Mouse (Mus musculus) liver, embryonic 16.5 days (tissue): ENCODE results near the gene Entr1. TPM values are rescaled to one million over a fixed set of nuclear protein-coding genes. Genes with fewer than 3 reads are reported as not detected.
"Not testable (repeated sequence)": the region's sequence is repeated elsewhere in the genome, so short reads cannot be mapped to it uniquely, and the experiment has no call there.

Source experiments
- ATAC-seq: fragments of 200-750 bp; cut with Nextera tagmentation; 2 replicates; pipeline ENCODE4 v1.8.0; 2017; ENCODE audit warnings: low read depth, mild to moderate bottlenecking, moderate number of reproducible peaks, moderate library complexity
- H3K27ac ChIP-seq: fragments of 300-500 bp; sonication (generic); 2 replicates; pipeline ENCODE4 v1.5.1; 2014; ENCODE audit warnings: mild to moderate bottlenecking, low read length
- H3K27me3 ChIP-seq: fragments of 300-500 bp; sonication (generic); 2 replicates; pipeline ENCODE4 v1.6.1; 2014; ENCODE audit warnings: low read depth, low read length, mixed read lengths; ENCODE audit not compliant: control insufficient read depth, insufficient read depth
- H3K36me3 ChIP-seq: fragments of 300-500 bp; sonication (generic); 2 replicates; pipeline ENCODE4 v1.6.1; 2014; ENCODE audit warnings: mild to moderate bottlenecking; ENCODE audit not compliant: control insufficient read depth, insufficient read depth
- H3K4me1 ChIP-seq: fragments of 300-500 bp; sonication (generic); 2 replicates; pipeline ENCODE4 v1.6.1; 2014; ENCODE audit warnings: low read depth, low read length, mixed read lengths; ENCODE audit not compliant: control insufficient read depth
- H3K4me2 ChIP-seq: fragments of 300-500 bp; sonication (generic); 2 replicates; pipeline ENCODE4 v1.6.1; 2014; ENCODE audit warnings: low read depth, low read length, mixed read lengths
- H3K4me3 ChIP-seq: fragments of 300-500 bp; sonication (generic); 2 replicates; pipeline ENCODE4 v1.5.1; 2014; ENCODE audit warnings: low read depth, mild to moderate bottlenecking, low read length
- H3K9ac ChIP-seq: fragments of 300-500 bp; sonication (generic); 2 replicates; pipeline ENCODE4 v1.6.1; 2014; ENCODE audit warnings: low read depth, low read length
- H3K9me3 ChIP-seq: fragments of 300-500 bp; sonication (generic); replicated peaks from 2 replicates; pipeline ENCODE4 v1.6.1; 2016; ENCODE audit warnings: low read length; ENCODE audit not compliant: control insufficient read depth
- WGBS: fragments of 180-500 bp; shearing (Covaris S2); extraction: QIAGEN DNeasy Blood & Tissue Kit; methylation state at CpG from one replicate; pipeline ENCODE4 v1.1.7; 2014; ENCODE audit not compliant: insufficient replicate concordance; 5-methylcytosine and 5-hydroxymethylcytosine counted together
- polyA plus RNA-seq: library from polyadenylated mRNA; unstranded; fragments of >200 nt; fragmentation: Nextera tagmentation; extraction: Ambion mirVana; gene quantifications from 2 replicates; pipeline ENCODE4 v1.2.1, GENCODE M21; 2015

The Entr1 gene
- polyA plus RNA-seq, 1 experiment from 2014 or later, result 34.4 TPM

DNA sequence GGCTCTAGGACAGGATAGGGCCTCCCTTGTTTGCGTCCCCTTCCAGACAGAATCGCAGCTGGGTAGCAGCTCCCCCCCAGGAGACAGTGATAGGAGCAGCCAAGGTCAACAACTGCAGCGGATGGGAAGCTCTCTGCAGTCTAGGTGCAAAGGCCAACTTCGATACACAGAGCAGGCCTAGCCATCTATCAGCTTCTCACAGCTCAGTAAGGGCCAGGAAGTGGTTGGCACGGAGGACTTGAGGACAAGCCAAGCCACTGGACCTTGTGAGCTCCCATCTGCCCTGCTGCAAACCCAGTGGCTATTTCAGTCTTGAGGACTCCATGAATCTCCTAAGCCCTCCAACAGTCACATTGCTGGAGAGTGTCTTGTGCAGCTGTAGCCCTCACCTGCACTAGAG lies 10.5 kb upstream of the Entr1 start:
- ATAC-seq, result peak; percentile 70
- WGBS, result 64% methylated on average over 5 of the region's 5 CpGs
- H3K9ac ChIP-seq, result no peak overlapping the region
- H3K4me1 ChIP-seq, result peaks cover 5% of the 10 kb centered on the region
- no peaks in the 10 kb centered on the region for H3K9me3 ChIP-seq
- no peaks in the 10 kb centered on the region for H3K27me3 ChIP-seq
- H3K27ac ChIP-seq, result no peak overlapping the region
- no peak overlapping the region for H3K4me3 ChIP-seq
- H3K4me2 ChIP-seq, result no peak overlapping the region
- peaks cover 33% of the 10 kb centered on the region for H3K36me3 ChIP-seq

DNA sequence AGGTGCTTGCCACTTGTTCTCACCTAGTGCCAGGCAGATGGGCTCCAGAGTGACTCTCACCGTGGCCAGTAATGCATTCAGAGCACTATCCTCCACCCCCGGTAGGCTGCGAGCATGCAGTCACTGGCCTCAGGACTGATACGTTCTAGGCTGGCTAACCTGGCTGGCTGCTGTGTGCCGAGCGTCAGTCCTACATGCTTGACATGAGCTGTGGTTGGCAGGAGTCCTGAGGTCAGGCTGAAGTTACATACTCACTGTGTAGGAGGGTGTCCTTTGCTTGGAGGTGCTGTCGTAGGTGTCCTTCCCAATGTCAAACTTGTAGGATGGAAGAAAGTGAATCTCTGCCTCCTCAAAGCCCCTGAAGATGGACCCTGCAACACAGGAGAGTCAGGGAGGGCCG lies 9.9 kb upstream of the Entr1 start:
- Histone ChIP-seq H3K27me3 (no peaks in the 10 kb centered on the region), H3K4me3 (no peak overlapping the region), H3K9ac (no peak overlapping the region), H3K4me2 (no peak overlapping the region), H3K9me3 (no peaks in the 10 kb centered on the region), H3K27ac (no peak overlapping the region), H3K36me3 (peaks cover 40% of the 10 kb centered on the region), H3K4me1 (peaks cover 5% of the 10 kb centered on the region)
- no peak for ATAC-seq
- 76% methylated on average over 8 of the region's 8 CpGs for WGBS

DNA sequence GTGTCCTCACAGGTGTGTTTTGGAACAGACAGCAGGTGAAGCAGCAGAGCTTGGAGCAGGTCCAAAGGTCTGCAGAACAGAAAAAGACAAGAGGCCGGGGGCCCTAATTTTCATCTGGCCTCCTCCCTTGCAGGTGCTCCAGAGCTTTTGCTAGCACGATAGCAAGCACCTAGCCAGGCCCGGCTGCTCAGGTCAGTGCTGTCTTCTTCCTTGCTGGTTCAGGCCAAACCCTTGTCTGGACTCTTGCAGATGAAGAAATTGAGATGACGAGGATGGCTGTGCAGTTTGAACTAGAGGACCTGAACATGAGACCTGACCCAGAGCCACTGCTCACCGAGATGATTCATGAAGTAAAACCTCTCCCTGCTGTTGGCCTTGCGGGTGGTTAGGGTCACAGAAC lies 2.5 kb upstream of the Entr1 start:
- WGBS, result 84% methylated on average over 6 of the region's 6 CpGs
- no peak overlapping the region for H3K4me3 ChIP-seq
- H3K36me3 ChIP-seq, result peaks cover 60% of the 10 kb centered on the region
- H3K27ac ChIP-seq, result no peak overlapping the region
- no peaks in the 10 kb centered on the region for H3K27me3 ChIP-seq
- no peak for ATAC-seq
- H3K9ac ChIP-seq, result no peak overlapping the region
- no peak overlapping the region for H3K4me2 ChIP-seq
- H3K9me3 ChIP-seq, result no peaks in the 10 kb centered on the region
- peaks cover 20% of the 10 kb centered on the region for H3K4me1 ChIP-seq

DNA sequence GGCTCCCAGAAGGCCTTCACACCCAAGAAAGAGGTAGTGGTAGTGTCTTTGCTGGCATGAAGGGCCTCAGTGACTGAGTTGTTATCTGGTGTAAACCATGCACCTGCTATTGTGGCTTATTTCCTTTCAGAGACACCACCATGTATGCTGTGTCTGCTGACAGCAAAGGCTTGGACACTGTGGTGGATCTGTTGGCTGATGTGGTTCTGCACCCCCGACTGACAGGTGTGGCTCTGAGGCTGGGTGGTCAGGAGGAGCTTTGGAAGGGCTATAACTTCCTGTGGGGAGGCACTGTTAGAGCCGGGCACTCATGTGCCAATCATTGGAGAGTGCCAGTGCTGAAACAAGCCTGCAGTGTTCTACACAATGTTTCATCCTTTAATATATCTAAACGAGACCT lies 1.8 kb upstream of the Entr1 start:
- peaks cover 61% of the 10 kb centered on the region for H3K36me3 ChIP-seq
- 54% methylated on average over 3 of the region's 3 CpGs for WGBS
- 0 out of 2 replicates have a peak overlapping the region, but pooled peaks have one; percentile 11 for H3K4me2 ChIP-seq
- H3K27ac ChIP-seq, result no peak overlapping the region
- no peak for ATAC-seq
- H3K9ac ChIP-seq, result no peak overlapping the region
- H3K4me3 ChIP-seq, result no peak overlapping the region
- no peaks in the 10 kb centered on the region for H3K9me3 ChIP-seq
- H3K27me3 ChIP-seq, result no peaks in the 10 kb centered on the region
- peaks cover 20% of the 10 kb centered on the region for H3K4me1 ChIP-seq

DNA sequence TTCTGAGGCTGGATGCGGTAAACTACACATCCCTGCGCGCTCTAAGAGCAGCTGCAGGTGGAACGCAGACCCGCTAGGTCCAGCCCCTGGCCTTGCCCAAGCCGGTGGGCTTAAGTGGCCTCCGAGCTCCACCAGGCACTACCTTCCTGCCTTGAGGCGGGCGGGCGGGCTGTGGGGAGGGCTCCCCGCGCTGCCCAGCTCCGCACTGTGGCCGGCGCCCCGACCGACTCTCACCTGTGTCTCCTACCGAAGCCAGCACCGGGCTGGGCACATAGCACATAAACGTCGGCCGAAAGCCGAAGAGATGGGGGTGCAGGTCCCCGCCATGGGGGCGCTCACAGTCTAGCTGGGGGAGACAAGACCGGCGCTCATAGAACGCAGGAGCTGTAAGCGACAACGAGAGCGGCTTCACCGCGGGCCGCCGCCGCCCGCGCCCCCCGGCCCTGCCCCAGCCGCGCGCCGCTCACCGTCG lies 398 bp downstream of the Entr1 start:
- peak overlapping the region; percentile 78 for H3K27ac ChIP-seq
- under 1% methylated on average over 45 of the region's 45 CpGs for WGBS
- H3K27me3 ChIP-seq, result no peaks in the 10 kb centered on the region
- peaks cover 60% of the 10 kb centered on the region for H3K36me3 ChIP-seq
- H3K9ac ChIP-seq, result peak overlapping the region; percentile 94
- peak overlapping the region; percentile 94 for H3K4me3 ChIP-seq
- no peaks in the 10 kb centered on the region for H3K9me3 ChIP-seq
- ATAC-seq, result peak; percentile 54
- peaks cover 20% of the 10 kb centered on the region for H3K4me1 ChIP-seq
- H3K4me2 ChIP-seq, result peak overlapping the region; percentile 93

DNA sequence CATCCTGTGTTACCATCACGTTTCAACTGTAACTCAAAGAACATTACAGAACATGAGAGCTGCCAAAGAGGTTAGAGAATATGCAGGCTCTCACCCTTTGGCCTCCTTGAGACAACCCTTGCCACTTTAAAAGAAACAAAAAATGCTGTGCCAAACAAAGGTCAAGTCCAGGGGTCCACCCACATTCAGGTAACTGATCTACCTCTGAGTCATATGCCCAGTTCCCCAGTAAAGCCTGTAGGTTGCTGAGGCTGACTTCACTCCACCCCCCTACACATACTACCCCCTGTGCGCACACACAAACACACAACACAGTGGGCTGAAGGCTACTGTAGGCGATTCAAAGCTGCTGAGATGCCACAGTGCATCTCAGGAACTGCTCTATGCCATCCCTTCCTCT lies 1.4 kb downstream of the Entr1 start:
- no peak for ATAC-seq
- Histone ChIP-seq H3K4me2 (no peak overlapping the region; the same call in 1 of the 2 replicates), H3K36me3 (peaks cover 55% of the 10 kb centered on the region)

DNA sequence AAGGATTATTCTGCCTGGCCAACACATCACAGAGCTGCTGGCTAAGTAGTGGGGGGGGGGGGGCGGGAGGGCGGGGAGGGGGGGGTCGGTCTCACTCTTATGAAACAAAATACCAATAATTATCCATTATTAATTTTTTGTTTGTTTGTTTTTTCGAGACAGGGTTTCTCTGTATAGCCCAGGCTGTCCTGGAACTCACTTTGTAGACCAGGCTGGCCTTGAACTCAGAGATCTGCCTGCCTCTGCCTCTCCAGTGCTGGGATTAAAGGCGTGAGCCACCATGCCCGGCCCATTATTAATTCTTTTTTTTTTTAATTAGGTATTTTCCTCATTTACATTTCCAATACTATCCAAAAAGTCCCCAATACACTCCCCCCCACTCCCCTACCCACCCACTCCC lies 8.2 kb downstream of the Entr1 start:
- Histone ChIP-seq H3K36me3 (peaks cover 37% of the 10 kb centered on the region), H3K4me3 (peak overlapping the region; percentile 88), H3K4me2 (peak overlapping the region; percentile 95), H3K9ac (peak overlapping the region; percentile 81; the same call in 1 of the 2 replicates)
- not testable (repeated sequence) for H3K27me3 ChIP-seq, H3K27ac ChIP-seq, H3K9me3 ChIP-seq, H3K4me1 ChIP-seq, ATAC-seq
- WGBS, result 27% methylated on average over 5 of the region's 6 CpGs

More for the DNA sequence above, 1.4 kb downstream of the Entr1 start:
- H3K27ac ChIP-seq, result no peak overlapping the region
- 64% methylated on average over 3 of the region's 3 CpGs for WGBS
- no peaks in the 10 kb centered on the region for H3K9me3 ChIP-seq
- peaks cover 20% of the 10 kb centered on the region for H3K4me1 ChIP-seq
- H3K27me3 ChIP-seq, result no peaks in the 10 kb centered on the region
- H3K9ac ChIP-seq, result no peak overlapping the region
- H3K4me3 ChIP-seq, result no peak overlapping the region

DNA sequence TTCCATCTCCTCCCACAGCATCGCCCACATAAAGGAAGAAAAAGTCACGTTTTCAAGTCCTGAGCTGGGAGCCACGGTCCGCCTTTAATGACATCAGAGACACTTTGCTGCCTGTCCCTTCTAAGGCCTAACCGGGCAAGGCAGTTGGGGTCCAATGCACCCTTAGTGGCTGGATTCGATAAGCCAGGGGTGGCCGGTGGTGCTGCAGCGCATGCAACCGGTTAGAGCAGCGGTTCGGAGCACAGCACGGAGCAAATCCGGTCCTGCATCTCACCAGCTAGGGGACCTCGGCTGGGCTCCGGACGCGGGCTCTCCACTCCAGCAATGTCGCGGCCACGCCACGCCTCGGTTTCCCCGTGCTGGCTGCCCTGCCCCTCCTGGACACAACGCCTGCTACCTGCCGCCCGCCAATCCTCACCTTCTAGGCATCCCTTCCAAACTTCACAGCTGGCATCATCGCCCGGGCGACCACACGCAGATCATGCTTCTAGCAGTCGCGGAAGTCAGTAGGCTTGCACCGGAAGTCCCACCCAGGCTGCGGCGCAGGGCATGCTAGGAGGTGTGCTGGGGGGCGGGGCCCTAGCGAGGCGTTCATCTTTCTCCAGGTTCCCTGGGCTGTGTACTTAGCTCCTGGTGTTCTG lies 8.9 kb downstream of the Entr1 start, which contains the start of gene Snapc4:
TSS of gene Snapc4 (minus strand) at position 523 of the 641 bp plus-strand sequence.
- peaks cover 36% of the 10 kb centered on the region for H3K36me3 ChIP-seq
- WGBS, result under 1% methylated on average over 38 of the region's 38 CpGs

DNA sequence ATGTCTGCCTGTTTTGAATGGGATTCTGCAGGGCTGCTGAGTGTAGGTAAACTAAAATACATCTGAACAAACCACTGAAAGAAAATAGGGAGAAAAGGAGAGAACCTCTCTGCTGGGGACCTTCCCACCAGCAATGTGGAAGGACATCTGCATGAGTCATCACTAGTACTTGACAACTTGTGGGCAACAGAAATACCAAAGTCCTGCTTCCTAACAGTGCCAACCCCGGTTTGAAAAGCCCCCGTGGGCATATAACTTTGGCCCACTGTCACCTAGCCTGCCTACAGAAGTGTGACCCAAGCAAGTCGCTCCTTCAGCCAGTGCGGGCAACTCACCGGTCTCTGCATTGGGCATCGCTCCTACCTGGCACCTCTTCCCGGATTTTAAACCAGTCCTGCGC lies 16.7 kb downstream of the Entr1 start:
- ATAC-seq, result no peak

More for the DNA sequence above, 8.9 kb downstream of the Entr1 start, which contains the start of gene Snapc4:
- Histone ChIP-seq H3K4me3 (peak within 1 kb of the TSS; percentile 88), H3K27ac (peak within 1 kb of the TSS; percentile 60), H3K27me3 (no peaks in the 10 kb centered on the region), H3K9me3 (no peaks in the 10 kb centered on the region), H3K9ac (peak within 1 kb of the TSS; percentile 81), H3K4me2 (peak within 1 kb of the TSS; percentile 95), H3K4me1 (peaks cover 9% of the 10 kb centered on the region)
- ATAC-seq, result peak; percentile 91

More for the DNA sequence above, 16.7 kb downstream of the Entr1 start:
- 87% methylated on average over 8 of the region's 8 CpGs for WGBS
- Histone ChIP-seq H3K9me3 (no peaks in the 10 kb centered on the region), H3K4me3 (no peak overlapping the region), H3K36me3 (peaks cover 37% of the 10 kb centered on the region), H3K4me1 (no peaks in the 10 kb centered on the region), H3K27ac (no peak overlapping the region), H3K4me2 (no peak overlapping the region), H3K27me3 (no peaks in the 10 kb centered on the region), H3K9ac (no peak overlapping the region)
